Mouse (Mus musculus) cortical plate, adult 2 months (tissue): Measurements from ENCODE around the gene Pemt.

Experiments used
- CTCF ChIP-seq: fragments of 200-500 bp; IDR thresholded peaks from 2 replicates; pipeline ENCODE4 v1.5.1; 2011; ENCODE audit warnings: mild to moderate bottlenecking, control low read depth, low read length; ENCODE audit not compliant: insufficient read depth; ENCODE audit errors: extremely low read depth
- POLR2A ChIP-seq: fragments of 200-500 bp; IDR thresholded peaks from 2 replicates; pipeline ENCODE4 v1.6.1; 2011; ENCODE audit warnings: mild to moderate bottlenecking, low read length, control low read depth; ENCODE audit not compliant: insufficient read depth; ENCODE audit errors: extremely low read depth

DNA sequence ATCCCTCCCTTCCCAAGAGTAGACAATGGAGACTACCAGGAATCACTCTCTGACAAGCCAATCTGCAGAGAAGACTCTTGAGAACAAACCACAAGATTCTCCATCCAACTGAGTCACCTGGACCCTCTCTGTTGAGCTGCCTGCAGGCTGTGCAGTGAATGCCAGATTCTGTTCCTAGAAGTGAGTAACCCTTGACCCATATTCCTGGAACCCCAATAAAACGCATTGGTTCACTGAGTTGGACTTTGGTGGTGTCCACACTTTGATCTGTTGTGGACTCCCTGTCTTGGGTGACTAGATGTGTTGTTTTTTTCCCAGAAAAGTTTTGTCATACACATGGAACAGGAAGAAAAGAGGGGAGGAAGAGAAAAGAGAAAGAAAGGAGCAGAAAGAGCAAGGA is 106.5 kb downstream of the Pemt start:
- TF ChIP-seq POLR2A (no peak), CTCF (no peak)
